Mouse (Mus musculus) liver, postnatal 0 days (tissue): Measurements from ENCODE around the gene Actr10. TPM values are rescaled to one million over a fixed set of nuclear protein-coding genes. Genes with fewer than 3 reads are reported as not detected.

Experiments
- ATAC-seq: fragments of 200-750 bp; cut with Nextera tagmentation; 2 replicates; pipeline ENCODE4 v1.8.0; 2017; ENCODE audit warnings: mild to moderate bottlenecking, moderate library complexity
- DNase-seq: peaks from one replicate; pipeline ENCODE4 v3.0.0-alpha.2; 2016
- H3K27ac ChIP-seq: fragments of 300-500 bp; sonication (generic); 2 replicates; pipeline ENCODE4 v1.5.1; 2014; ENCODE audit warnings: antibody characterized with exemption, moderate library complexity, mild to moderate bottlenecking, low read depth
- H3K27me3 ChIP-seq: fragments of 300-500 bp; sonication (generic); 2 replicates; pipeline ENCODE4 v1.6.1; 2014; ENCODE audit warnings: low read length, control low read depth, mixed read lengths; ENCODE audit not compliant: insufficient read depth
- H3K36me3 ChIP-seq: fragments of 300-500 bp; sonication (generic); replicated peaks from 2 replicates; pipeline ENCODE4 v1.6.1; 2014; ENCODE audit warnings: mild to moderate bottlenecking, control low read depth, low read length, moderate library complexity, mixed read lengths; ENCODE audit not compliant: insufficient read depth
- H3K4me1 ChIP-seq: fragments of 300-500 bp; sonication (generic); 2 replicates; pipeline ENCODE4 v1.6.1; 2014; ENCODE audit warnings: antibody characterized with exemption, mild to moderate bottlenecking, control low read depth; ENCODE audit not compliant: insufficient read depth
- H3K4me2 ChIP-seq: fragments of 300-500 bp; sonication (generic); 2 replicates; pipeline ENCODE4 v1.6.1; 2014; ENCODE audit warnings: low read depth, mild to moderate bottlenecking, low read length, moderate library complexity, mixed read lengths
- H3K4me3 ChIP-seq: fragments of 300-500 bp; sonication (generic); 2 replicates; pipeline ENCODE4 v1.5.1; 2014; ENCODE audit warnings: low read depth, low read length
- H3K9ac ChIP-seq: fragments of 300-500 bp; sonication (generic); replicated peaks from 2 replicates; pipeline ENCODE4 v1.6.1; 2014; ENCODE audit warnings: mild to moderate bottlenecking, moderate library complexity
- H3K9me3 ChIP-seq: fragments of 300-500 bp; sonication (generic); 2 replicates; pipeline ENCODE4 v1.6.1; 2016; ENCODE audit warnings: mild to moderate bottlenecking, control low read depth, low read length, mixed read lengths
- CTCF ChIP-seq: sonication (generic); IDR thresholded peaks from 2 replicates; pipeline ENCODE4 v1.5.1; 2016; ENCODE audit warnings: antibody characterized with exemption, low read depth
- EP300 ChIP-seq: IDR thresholded peaks from 2 replicates; pipeline ENCODE4 v1.6.1; 2016; ENCODE audit warnings: antibody characterized with exemption, low read depth, mild to moderate bottlenecking
- WGBS: fragments of 180-500 bp; shearing (Covaris S2); extraction: QIAGEN DNeasy Blood & Tissue Kit; methylation state at CpG from one replicate; pipeline ENCODE4 v1.1.7; 2014; ENCODE audit not compliant: insufficient replicate concordance; 5-methylcytosine and 5-hydroxymethylcytosine counted together
- polyA plus RNA-seq: library from polyadenylated mRNA; unstranded; fragments of >200 nt; fragmentation: Nextera tagmentation; extraction: Ambion mirVana; gene quantifications from 2 replicates; pipeline ENCODE4 v1.2.1, GENCODE M21; 2015

The Actr10 gene
- polyA plus RNA-seq, 1 experiment from 2014 or later: 108 TPM

- peak; percentile 3; the same call in 1 of the 2 replicates for ATAC-seq
- H3K4me2 ChIP-seq: peak overlapping the region; percentile 82
- 0 out of 2 replicates have a peak overlapping the region, but pooled peaks have one; percentile 45 for H3K9ac ChIP-seq
- no peaks in the 10 kb centered on the region for H3K36me3 ChIP-seq
- WGBS: 4% methylated on average over 17 of the region's 17 CpGs
- peak overlapping the region; percentile 78 for H3K27ac ChIP-seq
- no peaks in the 10 kb centered on the region for H3K9me3 ChIP-seq
- H3K27me3 ChIP-seq: no peaks in the 10 kb centered on the region
- H3K4me3 ChIP-seq: peak overlapping the region; percentile 67
- TF ChIP-seq EP300: no peak
- peak; percentile 86 for TF ChIP-seq CTCF
- H3K4me1 ChIP-seq: peaks cover 9% of the 10 kb centered on the region
- DNase-seq: peak; percentile 71
Measured at GRCm38 (mm10) chr12:70969485-70970184, 32.0 kb downstream of the Actr10 start.

GRCm38 (mm10) chr12:70973831-70974230, 36.2 kb downstream of the Actr10 start:
- ATAC-seq: no peak
- DNase-seq: no peak
- no peak overlapping the region; the same call in 1 of the 2 replicates for H3K9ac ChIP-seq
- H3K4me3 ChIP-seq: peak overlapping the region; percentile 96; the same call in 1 of the 2 replicates
- H3K36me3 ChIP-seq: peaks cover 5% of the 10 kb centered on the region; the same call in 1 of the 2 replicates
- peak overlapping the region; percentile 87 for H3K4me2 ChIP-seq
- H3K27me3 ChIP-seq: no peaks in the 10 kb centered on the region
- no peaks in the 10 kb centered on the region for H3K9me3 ChIP-seq
- H3K4me1 ChIP-seq: peaks cover 9% of the 10 kb centered on the region
- TF ChIP-seq EP300 (no peak), CTCF (no peak)
- peak overlapping the region; percentile 99 for H3K27ac ChIP-seq
- 78% methylated on average over 4 of the region's 4 CpGs for WGBS

- Histone ChIP-seq H3K27me3 (no peaks in the 10 kb centered on the region), H3K9me3 (no peaks in the 10 kb centered on the region), H3K36me3 (peaks cover 10% of the 10 kb centered on the region), H3K9ac (peak within 1 kb of the TSS; percentile 99), H3K27ac (peak within 1 kb of the TSS; percentile 99), H3K4me1 (peaks cover 9% of the 10 kb centered on the region), H3K4me2 (peak within 1 kb of the TSS; percentile 87), H3K4me3 (peak within 1 kb of the TSS; percentile 96)
- DNase-seq (peak; percentile 93), ATAC-seq (peak; percentile 99)
- TF ChIP-seq CTCF (0 out of 2 replicates have a peak, but pooled peaks have one; percentile 26), EP300 (peak; percentile 60; the same call in 1 of the 2 replicates)
- WGBS: 1% methylated on average over 65 of the region's 71 CpGs
Measured at GRCm38 (mm10) chr12:70974441-70975266, 37.0 kb downstream of the Actr10 start, which contains the start of gene Psma3. Gene Psma3, plus strand, starts transcription at chr12:70974621.

GRCm38 (mm10) chr12:70975406-70975805, 37.7 kb downstream of the Actr10 start:
- peak; percentile 29 for DNase-seq
- 19% methylated on average over 10 of the region's 10 CpGs for WGBS
- peak overlapping the region; percentile 87 for H3K4me2 ChIP-seq
- H3K27ac ChIP-seq: peak overlapping the region; percentile 99
- no peaks in the 10 kb centered on the region for H3K27me3 ChIP-seq
- no peaks in the 10 kb centered on the region for H3K9me3 ChIP-seq
- peaks cover 17% of the 10 kb centered on the region for H3K36me3 ChIP-seq
- peak overlapping the region; percentile 96 for H3K4me3 ChIP-seq
- peaks cover 9% of the 10 kb centered on the region for H3K4me1 ChIP-seq
- TF ChIP-seq CTCF (no peak), EP300 (no peak)
- H3K9ac ChIP-seq: peak overlapping the region; percentile 99
- ATAC-seq: no peak

DNA sequence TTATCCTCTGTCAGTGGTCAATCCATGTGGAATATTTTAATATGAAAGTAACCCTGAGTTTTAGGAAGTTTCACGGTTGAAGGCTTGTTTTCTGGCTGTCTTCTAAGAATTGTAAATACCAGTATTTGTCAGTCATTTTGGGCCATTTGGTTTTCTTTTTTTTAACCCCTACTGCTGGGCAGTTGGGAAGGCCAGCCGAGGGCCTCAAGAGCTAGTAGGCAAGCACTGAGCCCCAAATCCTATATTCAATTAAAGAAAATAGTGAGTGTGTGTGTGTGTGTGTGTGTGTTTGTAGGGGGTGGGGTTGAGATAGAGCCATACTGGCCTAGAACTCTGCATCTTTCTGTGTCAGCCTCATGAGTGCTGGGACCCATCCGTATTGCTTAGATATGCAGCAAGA, 38.2 kb downstream of the Actr10 start:
- Histone ChIP-seq H3K27ac (no peak overlapping the region; the same call in 1 of the 2 replicates), H3K27me3 (no peaks in the 10 kb centered on the region), H3K36me3 (peaks cover 21% of the 10 kb centered on the region), H3K4me3 (peak overlapping the region; percentile 96), H3K4me1 (peaks cover 9% of the 10 kb centered on the region), H3K4me2 (peak overlapping the region; percentile 87), H3K9me3 (no peaks in the 10 kb centered on the region), H3K9ac (peak overlapping the region; percentile 99)
- no peak for TF ChIP-seq EP300
- TF ChIP-seq CTCF: no peak
- ATAC-seq (no peak), DNase-seq (no peak)
- 46% methylated on average over 3 of the region's 3 CpGs for WGBS

- DNase-seq: peak; percentile 20
- 56% methylated on average over 7 of the region's 7 CpGs for WGBS
- H3K4me3 ChIP-seq: no peak overlapping the region
- H3K4me1 ChIP-seq: peaks cover 9% of the 10 kb centered on the region
- ATAC-seq: no peak
- no peaks in the 10 kb centered on the region for H3K9me3 ChIP-seq
- no peak for TF ChIP-seq CTCF
- no peak for TF ChIP-seq EP300
- H3K4me2 ChIP-seq: no peak overlapping the region
- peaks cover 26% of the 10 kb centered on the region for H3K36me3 ChIP-seq
- no peak overlapping the region for H3K9ac ChIP-seq
- H3K27ac ChIP-seq: no peak overlapping the region
- no peaks in the 10 kb centered on the region for H3K27me3 ChIP-seq
Measured at GRCm38 (mm10) chr12:70978345-70978744, 40.7 kb downstream of the Actr10 start.
